Mouse (Mus musculus): ENCODE data around the gene Mocs3. TPM values are rescaled to one million over a fixed set of nuclear protein-coding genes. Genes with fewer than 3 reads are reported as not detected.
A peak's percentile ranks its signal among the peaks of the same experiment; 100 is the strongest.

Mocs3 gene
- polyA plus RNA-seq (2016; fragmentation: Nextera tagmentation; extraction: Ambion mirVana) = 12.2 and 13.7 TPM in 2 replicates

DNA sequence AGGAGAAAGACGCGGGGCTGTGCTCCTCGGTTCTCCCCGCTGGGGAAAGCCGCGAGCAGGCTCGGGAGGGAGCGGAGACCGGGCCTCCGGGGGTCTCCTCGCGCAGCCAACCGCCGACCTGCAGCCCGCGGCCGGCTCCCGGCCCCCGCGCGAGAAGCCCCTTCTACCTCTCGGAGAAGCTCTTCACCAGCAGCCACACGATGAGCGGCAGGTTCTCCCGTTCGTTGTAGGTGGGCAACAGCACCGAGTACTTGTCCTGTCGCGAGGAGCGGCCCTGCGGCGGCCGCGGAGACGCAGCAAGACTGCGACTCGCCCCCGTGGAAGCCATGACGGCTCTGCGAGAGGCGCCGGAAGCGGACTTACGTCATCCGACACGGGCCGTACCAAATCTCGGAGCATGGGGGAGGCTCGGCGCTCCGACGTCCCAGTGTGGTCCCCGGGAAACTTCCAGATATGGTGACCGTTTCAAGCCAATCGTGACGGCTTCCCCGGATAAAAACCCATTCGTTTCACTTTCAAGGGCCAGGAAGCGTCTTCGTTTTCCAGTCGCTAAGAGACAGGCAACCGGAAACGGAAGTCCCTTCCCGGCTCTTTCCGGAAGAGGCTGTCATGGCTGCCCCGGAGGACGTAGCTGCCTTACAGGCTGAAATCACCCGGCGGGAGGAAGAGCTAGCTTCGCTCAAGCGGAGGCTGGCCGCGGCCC, at the start of gene Mocs3, which contains the start of the genes Gm20716 and Dpm1:
Gene Mocs3 (plus strand): TSS at position 597 of the 703 bp plus-strand sequence.
Gene Gm20716 (minus strand): TSS at position 339 of the 703 bp plus-strand sequence.
Gene Dpm1 (minus strand): TSS at position 566 of the 703 bp plus-strand sequence.
- H3K4me3 ChIP-seq = peak within 1 kb of the TSS; percentile 100
- ATAC-seq (ENCODE audit: low FRiP score) = peak; percentile 87
- peak within 1 kb of the TSS; percentile 99 for H3K4me2 ChIP-seq (replicated peaks)
- H3K9me3 ChIP-seq (replicated peaks) = no peaks in the 10 kb centered on the region
- H3K9ac ChIP-seq = peak within 1 kb of the TSS; percentile 97
- peaks cover 36% of the 10 kb centered on the region for H3K4me1 ChIP-seq
- peak within 1 kb of the TSS; percentile 89 for H3K27ac ChIP-seq
- 1% methylated on average over 73 of the region's 73 CpGs for WGBS
- peaks cover 27% of the 10 kb centered on the region for H3K36me3 ChIP-seq
- no peaks in the 10 kb centered on the region for H3K27me3 ChIP-seq

GRCm38 (mm10) chr2:168191856-168192255, 38.6 kb upstream of the Mocs3 start:
- Histone ChIP-seq H3K27ac (no peak overlapping the region), H3K4me2 (replicated peaks) (no peak overlapping the region), H3K4me3 (no peak overlapping the region), H3K27me3 (no peaks in the 10 kb centered on the region), H3K9me3 (replicated peaks) (no peaks in the 10 kb centered on the region), H3K9ac (no peak overlapping the region), H3K36me3 (peaks cover 15% of the 10 kb centered on the region), H3K4me1 (peaks cover 24% of the 10 kb centered on the region)
- 95% methylated on average over 2 of the region's 2 CpGs for WGBS
- ATAC-seq (ENCODE audit: low FRiP score) = no peak

DNA sequence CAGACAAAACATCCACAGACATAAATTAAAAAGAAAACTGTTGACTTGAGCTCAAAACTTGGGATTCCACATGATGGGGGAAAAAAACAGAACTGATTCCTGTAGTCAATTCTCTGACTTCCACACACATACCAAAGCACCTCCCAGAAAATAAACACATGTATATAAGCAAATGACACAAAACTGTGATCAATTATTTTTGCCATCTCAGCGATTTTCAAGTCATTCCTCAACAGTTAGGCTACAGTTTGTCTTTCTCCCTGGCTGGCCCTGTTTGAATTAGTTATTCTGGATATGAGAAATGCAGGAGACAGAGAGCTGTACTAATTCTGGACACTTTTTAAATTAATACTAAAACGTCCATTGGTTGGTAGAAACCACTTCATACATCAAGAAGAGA, 36.7 kb upstream of the Mocs3 start:
- Histone ChIP-seq H3K4me2 (replicated peaks) (no peak overlapping the region), H3K27me3 (no peaks in the 10 kb centered on the region), H3K9ac (no peak overlapping the region), H3K4me1 (peaks cover 36% of the 10 kb centered on the region), H3K36me3 (peaks cover 12% of the 10 kb centered on the region; the same call in 1 of the 2 replicates), H3K9me3 (replicated peaks) (no peaks in the 10 kb centered on the region), H3K4me3 (no peak overlapping the region), H3K27ac (no peak overlapping the region)
- WGBS = 86% methylated on average over 2 of the region's 2 CpGs
- ATAC-seq (ENCODE audit: low FRiP score) = no peak

GRCm38 (mm10) chr2:168195721-168196120, 34.7 kb upstream of the Mocs3 start:
- H3K4me2 ChIP-seq (replicated peaks) = no peak overlapping the region
- H3K4me1 ChIP-seq = peaks cover 53% of the 10 kb centered on the region
- H3K9ac ChIP-seq = no peak overlapping the region
- H3K27ac ChIP-seq = no peak overlapping the region
- H3K4me3 ChIP-seq = no peak overlapping the region
- ATAC-seq (ENCODE audit: low FRiP score) = no peak
- H3K36me3 ChIP-seq = peaks cover 14% of the 10 kb centered on the region; the same call in 1 of the 2 replicates
- H3K27me3 ChIP-seq = no peaks in the 10 kb centered on the region
- 38% methylated on average over 2 of the region's 2 CpGs for WGBS
- H3K9me3 ChIP-seq (replicated peaks) = no peaks in the 10 kb centered on the region

DNA sequence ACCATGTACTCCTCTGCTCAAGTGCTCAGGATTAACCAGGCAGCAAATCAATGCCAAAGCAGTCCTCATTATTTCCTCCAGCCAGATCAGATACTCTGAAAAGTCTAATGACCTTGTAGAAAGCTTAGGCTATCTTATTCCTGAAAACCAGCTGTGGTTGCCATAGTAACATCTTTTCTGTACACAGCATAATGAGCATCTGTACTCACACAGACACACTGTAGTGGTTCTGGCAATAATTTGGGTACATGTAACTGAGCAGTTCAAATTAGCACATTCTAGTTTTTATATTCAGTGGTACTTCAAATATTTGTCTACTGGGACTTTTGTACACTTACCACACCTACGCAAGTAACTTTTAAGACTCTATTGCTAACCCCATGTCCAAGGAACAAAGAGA, 32.0 kb upstream of the Mocs3 start:
- H3K9ac ChIP-seq = no peak overlapping the region
- no peak for ATAC-seq (ENCODE audit: low FRiP score)
- peaks cover 20% of the 10 kb centered on the region for H3K36me3 ChIP-seq
- H3K4me2 ChIP-seq (replicated peaks) = no peak overlapping the region; the same call in 1 of the 2 replicates
- no peak overlapping the region for H3K27ac ChIP-seq
- no peaks in the 10 kb centered on the region for H3K9me3 ChIP-seq (replicated peaks)
- WGBS = 93% methylated on average over 1 of the region's 1 CpGs
- peaks cover 51% of the 10 kb centered on the region for H3K4me1 ChIP-seq
- no peaks in the 10 kb centered on the region for H3K27me3 ChIP-seq
- no peak overlapping the region for H3K4me3 ChIP-seq

DNA sequence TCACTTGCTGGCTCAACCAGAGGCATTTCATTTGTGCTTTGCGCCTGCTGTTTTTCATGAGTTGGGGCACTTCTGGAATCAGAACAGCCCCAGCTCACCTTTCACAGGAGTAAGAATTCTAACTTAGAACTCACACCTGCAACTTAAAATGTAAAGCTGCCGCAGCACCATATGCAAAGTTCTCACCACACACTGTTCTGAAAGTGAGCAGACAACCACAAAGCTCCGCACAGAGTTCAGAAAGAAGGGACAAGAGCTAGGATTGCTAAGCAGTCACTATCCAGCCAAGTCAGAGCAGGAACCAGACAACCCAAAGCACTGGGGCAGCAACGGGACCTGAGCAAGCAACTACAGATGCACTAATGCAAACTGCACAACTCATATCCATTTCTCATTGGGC, 30.9 kb upstream of the Mocs3 start:
- no peak for ATAC-seq (ENCODE audit: low FRiP score)
- WGBS = 92% methylated on average over 4 of the region's 4 CpGs
- Histone ChIP-seq H3K9ac (no peak overlapping the region), H3K9me3 (replicated peaks) (no peaks in the 10 kb centered on the region), H3K4me2 (replicated peaks) (0 out of 2 replicates have a peak overlapping the region, but pooled peaks have one; percentile 15), H3K4me3 (no peak overlapping the region), H3K4me1 (peaks cover 58% of the 10 kb centered on the region), H3K36me3 (peaks cover 24% of the 10 kb centered on the region), H3K27me3 (no peaks in the 10 kb centered on the region), H3K27ac (0 out of 2 replicates have a peak overlapping the region, but pooled peaks have one; percentile 7)

- Histone ChIP-seq H3K27ac (no peak overlapping the region), H3K9me3 (replicated peaks) (no peaks in the 10 kb centered on the region), H3K4me3 (no peak overlapping the region), H3K4me2 (replicated peaks) (no peak overlapping the region), H3K36me3 (peaks cover 25% of the 10 kb centered on the region), H3K9ac (no peak overlapping the region), H3K4me1 (peaks cover 63% of the 10 kb centered on the region), H3K27me3 (no peaks in the 10 kb centered on the region)
- no peak for ATAC-seq (ENCODE audit: low FRiP score)
- WGBS = 77% methylated on average over 5 of the region's 5 CpGs
Measured at GRCm38 (mm10) chr2:168200014-168200691, 30.3 kb upstream of the Mocs3 start.

DNA sequence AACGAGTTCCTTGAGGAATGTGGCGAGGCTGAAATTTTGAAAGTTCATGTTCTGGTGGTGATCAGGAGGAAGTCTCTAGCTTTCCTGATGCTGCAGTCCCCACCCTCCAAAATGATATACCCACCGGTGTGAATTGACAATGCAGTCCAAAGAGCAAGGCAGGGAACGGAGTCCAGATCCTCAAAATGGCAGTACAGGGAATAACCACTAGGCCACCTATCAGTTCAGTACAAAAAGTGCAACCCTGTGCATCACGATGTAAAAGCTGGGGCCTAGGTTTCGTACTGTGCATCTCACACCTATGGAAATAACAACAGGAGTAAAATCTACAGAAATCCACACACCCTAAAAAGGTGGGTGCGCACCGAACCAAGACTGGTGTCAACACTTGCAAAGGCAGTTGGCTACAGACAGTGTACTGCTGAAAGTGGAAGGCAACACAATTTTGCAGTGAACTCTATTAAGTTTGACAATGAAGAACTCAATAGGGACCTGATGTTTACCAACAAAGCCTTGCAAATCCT, 25.9 kb upstream of the Mocs3 start:
- Histone ChIP-seq H3K27me3 (no peaks in the 10 kb centered on the region), H3K9ac (peak overlapping the region; percentile 28; the same call in 1 of the 2 replicates), H3K27ac (no peak overlapping the region)

GRCm38 (mm10) chr2:168205265-168205664, 25.2 kb upstream of the Mocs3 start:
- peak overlapping the region; percentile 73 for H3K4me2 ChIP-seq (replicated peaks)
- no peaks in the 10 kb centered on the region for H3K27me3 ChIP-seq
- H3K4me1 ChIP-seq = peaks cover 38% of the 10 kb centered on the region
- WGBS = 9% methylated on average over 6 of the region's 6 CpGs
- peaks cover 31% of the 10 kb centered on the region for H3K36me3 ChIP-seq
- H3K9ac ChIP-seq = peak overlapping the region; percentile 100
- H3K27ac ChIP-seq = peak overlapping the region; percentile 99
- H3K4me3 ChIP-seq = peak overlapping the region; percentile 99
- no peaks in the 10 kb centered on the region for H3K9me3 ChIP-seq (replicated peaks)
- ATAC-seq (ENCODE audit: low FRiP score) = 0 out of 2 replicates have a peak, but pooled peaks have one; percentile 16

More for the DNA sequence above, 25.9 kb upstream of the Mocs3 start:
- Histone ChIP-seq H3K4me3 (peak overlapping the region; percentile 99), H3K4me2 (replicated peaks) (peak overlapping the region; percentile 73), H3K4me1 (peaks cover 44% of the 10 kb centered on the region), H3K36me3 (peaks cover 27% of the 10 kb centered on the region), H3K9me3 (replicated peaks) (no peaks in the 10 kb centered on the region)
- 85% methylated on average over 8 of the region's 8 CpGs for WGBS
- ATAC-seq (ENCODE audit: low FRiP score) = no peak

GRCm38 (mm10) chr2:168205681-168206631, 24.5 kb upstream of the Mocs3 start:
- Histone ChIP-seq H3K27ac (peak overlapping the region; percentile 99), H3K4me2 (replicated peaks) (peak overlapping the region; percentile 73), H3K36me3 (peaks cover 37% of the 10 kb centered on the region), H3K4me1 (peaks cover 32% of the 10 kb centered on the region), H3K9ac (peak overlapping the region; percentile 100), H3K27me3 (no peaks in the 10 kb centered on the region), H3K4me3 (peak overlapping the region; percentile 99), H3K9me3 (replicated peaks) (no peaks in the 10 kb centered on the region)
- peak; percentile 33 for ATAC-seq (ENCODE audit: low FRiP score)
- under 1% methylated on average over 44 of the region's 49 CpGs for WGBS

Data from hindbrain, embryonic 12.5 days (tissue).